Mouse (Mus musculus) regulatory T cell (primary cell): ENCODE results near the gene Col6a1.

ENCODE experiments used
- in situ Hi-C: fragments of 300-600 bp; cut with MboI, MseI; formaldehyde crosslinking; loops from one replicate; pipeline ENCODE4 v1.15.1; 2025; ENCODE audit warnings: high pct_unique_total_duplicates

Col6a1 gene

DNA sequence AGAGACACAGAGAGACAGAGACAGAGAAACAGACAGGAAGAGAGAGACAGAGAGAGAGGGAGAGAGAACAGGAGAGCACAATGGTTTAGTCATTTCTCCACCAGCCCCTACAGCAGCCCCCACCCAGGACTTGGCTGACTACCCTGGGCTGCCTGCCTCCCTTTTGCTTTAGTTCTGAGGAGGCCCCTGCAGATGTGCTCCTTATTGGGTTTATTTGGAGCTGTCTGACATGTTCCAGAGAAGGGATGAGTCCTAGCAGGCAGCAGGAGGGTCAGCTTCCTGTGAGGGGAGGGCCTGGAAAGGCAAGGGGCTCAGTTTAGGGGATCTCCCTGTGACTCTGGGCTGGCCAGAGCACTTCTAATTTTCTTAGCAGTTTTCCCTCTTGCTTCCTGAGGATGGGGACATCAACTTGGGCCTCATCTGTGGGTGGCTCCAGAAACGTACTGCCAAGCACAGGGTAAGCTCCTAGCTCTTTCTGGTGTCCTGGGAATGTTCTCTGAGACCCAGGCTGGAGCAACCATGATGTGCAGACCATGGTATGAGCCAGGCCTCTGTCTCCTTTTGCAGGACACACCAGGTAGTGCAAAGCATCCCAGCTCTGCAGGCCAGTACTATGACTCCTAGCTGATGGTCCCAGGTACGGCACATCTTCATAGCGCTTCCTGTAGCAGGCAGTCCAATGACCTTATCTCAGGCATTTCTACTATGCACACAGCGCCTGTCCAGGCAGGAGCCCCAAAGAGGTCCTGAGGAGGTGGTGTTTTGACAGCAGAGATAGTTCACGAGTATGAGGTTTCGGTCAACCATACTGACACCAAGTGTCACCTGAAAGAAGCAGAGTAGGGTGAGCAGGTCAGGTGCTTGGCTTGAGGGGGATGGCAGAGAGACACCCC is 45.0 kb downstream of the Col6a1 start:
- in situ Hi-C loops = no loop called here

DNA sequence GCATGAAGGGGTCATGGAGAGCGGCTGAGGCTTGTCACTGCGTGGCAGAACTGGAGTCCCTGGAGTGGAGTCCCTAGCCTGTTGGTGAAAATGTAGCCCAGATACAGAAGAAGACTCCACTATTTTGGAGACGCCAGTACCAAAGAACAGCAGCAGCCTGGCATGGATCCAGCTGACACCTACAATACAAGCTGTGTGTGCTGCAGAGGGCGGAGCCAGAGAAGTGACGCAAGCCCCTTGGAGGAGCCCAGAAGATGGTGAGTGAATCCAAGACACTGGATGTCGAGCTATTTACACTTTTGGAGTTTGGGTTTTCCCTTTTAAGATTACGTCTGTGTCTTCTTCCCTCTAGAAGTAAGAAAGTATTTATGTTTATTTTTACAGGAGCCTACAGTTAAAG is 47.8 kb downstream of the Col6a1 start:
- in situ Hi-C loops = no loop called here

DNA sequence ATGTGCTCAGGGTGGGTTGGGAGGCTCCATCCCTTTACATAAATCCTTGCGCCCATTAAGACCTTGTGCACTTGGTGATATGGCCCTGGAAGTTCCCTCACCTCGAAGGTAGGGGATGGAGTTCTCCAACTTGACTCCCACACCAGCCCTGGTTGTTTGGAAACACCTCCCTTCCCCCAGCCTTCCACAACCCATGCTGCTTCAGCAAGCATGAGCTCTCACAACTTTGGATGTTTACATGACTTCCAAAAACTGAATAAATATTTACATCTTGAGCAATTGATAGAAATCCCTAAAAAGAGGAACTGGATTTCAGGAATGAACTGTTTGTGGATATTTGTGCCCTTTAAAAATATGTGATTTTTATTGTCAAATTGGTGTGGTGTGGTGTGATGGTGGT is 50.7 kb downstream of the Col6a1 start:
- in situ Hi-C loops = no loop called here

DNA sequence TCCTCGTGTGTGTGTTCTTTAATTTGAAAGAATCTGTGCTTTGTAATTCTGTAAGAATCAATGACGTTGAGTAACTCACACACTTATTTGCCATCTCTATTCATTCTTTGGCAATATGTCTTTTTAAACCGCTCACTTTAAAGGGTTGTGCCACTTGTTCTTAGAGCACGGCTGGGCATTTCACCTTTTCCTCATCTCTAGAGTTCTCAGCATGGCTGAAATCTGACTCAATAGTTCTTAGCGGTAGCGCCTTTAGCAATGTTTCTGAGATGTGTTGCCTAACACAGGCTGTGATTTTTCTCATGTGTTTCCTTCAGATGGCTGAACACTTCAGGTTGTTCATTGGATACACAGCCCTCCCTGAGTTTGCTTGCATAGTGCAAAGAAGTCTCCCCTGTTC is 51.4 kb downstream of the Col6a1 start:
- in situ Hi-C loops = no loop called here

DNA sequence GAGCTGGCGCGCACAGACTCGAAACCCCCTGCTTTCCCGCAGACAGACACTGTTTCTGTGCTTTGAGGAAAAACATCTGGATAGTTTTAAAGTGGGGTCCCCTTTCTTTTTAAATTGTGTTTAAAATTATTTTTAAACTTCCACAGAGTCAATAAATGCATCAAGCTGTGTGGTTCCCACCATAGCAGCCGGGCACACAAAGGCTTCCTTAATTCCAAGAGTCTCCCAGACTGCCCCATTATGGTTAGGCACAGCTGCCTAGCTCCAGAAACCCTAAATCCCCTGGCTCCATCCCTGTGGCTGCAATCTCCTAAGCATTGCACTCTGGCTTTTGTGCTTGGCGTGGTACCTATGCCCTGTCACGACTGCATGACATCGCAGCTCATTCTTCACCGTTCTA is 54.0 kb downstream of the Col6a1 start:
- in situ Hi-C loops = no loop called here

DNA sequence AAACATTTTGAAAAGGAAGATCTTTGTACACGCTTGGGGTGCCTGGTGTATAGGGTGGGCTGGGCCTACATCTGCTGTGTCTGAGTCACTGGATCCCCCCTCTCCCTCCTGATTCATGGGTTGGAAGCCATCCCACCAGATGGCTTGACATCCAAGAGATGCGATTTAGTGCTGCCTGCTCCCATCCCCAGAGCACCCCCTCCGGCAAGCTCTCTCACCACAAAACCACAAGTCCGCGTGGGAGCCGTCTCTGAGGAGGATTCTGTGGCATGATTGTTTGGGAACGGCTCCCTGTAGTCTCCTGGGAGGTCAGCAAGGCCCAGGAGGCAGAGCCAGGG is 57.1 kb downstream of the Col6a1 start:
- in situ Hi-C loops = no loop called here

DNA sequence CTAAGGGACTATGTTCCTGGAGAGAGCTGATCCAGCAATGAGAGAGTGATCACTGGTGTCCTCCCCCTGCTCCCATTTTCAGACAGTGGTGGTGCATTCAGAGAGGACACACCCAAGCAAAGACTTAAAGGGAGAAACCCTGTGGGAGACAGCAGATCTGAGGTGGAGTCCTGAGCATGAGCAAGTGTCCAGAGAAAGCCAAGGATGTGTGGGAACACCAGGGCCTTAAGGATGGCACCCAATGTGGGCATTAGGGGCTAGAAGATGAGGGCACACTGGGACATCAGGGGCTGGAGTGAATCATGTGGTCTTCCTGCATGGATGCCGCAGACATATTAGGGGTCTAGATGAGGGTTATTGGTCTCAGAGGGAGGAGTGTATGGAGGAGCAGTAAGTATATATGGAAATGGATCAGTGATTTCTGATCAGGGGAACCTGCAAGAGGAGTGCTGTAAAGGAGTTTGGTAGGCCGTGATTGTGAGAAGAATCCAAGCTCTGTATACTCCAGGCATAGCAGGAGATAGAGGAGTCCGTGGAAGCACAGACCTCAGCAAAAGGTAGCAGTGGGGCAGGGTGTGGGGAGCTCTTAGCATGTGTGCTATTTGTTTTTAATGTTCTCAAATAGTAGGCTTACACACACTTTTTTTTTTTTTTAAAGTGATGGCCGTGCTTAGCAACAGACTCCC is 57.6 kb downstream of the Col6a1 start:
- in situ Hi-C loops = no loop called here

DNA sequence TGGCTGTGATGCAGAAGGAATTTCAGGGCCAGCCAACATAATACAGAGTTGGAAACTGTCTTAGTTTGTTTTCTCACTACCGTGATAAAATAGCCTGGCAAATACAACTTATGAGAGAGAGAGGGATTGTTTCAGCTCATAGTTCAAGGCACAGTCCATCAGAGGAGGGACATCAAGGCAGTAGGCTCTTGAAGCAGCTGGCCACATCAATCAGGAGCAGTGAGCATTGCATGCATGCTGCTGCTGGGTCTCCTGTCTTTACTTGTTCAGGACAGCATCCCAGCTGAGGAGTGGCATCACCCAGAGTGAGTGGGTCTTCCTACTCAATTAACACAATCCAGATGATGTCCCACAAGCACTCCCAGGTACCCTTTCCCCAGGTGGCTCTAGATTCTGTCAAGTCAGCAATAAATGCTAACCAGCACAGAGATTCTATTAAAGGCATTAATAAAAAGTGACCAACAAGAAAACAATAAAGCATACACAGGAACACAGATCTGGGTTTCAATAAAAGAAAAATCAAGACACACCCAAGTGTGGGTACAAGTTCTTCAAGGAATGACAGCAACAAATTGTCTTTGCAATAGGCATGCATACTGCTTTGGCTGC is 58.7 kb downstream of the Col6a1 start:
- in situ Hi-C loops = no loop called here

DNA sequence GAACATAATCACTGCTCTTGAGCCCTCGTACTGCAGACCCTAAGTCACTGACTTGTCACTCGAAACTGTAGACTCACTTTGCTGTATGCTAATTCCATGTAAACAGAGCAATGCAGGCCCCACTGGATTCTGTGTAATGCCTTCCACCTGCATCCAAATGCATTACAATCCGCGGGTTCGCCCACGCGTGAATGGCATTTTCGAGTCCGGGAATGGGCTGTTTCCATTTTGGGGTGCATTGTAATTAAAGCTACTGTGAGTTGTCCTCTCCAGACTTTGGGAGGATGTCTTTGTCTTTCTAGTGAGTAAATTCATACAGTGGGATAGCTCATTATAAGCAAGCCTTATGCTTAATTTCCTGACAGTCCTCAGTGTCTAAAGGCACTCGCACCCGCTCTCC is 60.4 kb downstream of the Col6a1 start:
- in situ Hi-C loops = no loop called here

DNA sequence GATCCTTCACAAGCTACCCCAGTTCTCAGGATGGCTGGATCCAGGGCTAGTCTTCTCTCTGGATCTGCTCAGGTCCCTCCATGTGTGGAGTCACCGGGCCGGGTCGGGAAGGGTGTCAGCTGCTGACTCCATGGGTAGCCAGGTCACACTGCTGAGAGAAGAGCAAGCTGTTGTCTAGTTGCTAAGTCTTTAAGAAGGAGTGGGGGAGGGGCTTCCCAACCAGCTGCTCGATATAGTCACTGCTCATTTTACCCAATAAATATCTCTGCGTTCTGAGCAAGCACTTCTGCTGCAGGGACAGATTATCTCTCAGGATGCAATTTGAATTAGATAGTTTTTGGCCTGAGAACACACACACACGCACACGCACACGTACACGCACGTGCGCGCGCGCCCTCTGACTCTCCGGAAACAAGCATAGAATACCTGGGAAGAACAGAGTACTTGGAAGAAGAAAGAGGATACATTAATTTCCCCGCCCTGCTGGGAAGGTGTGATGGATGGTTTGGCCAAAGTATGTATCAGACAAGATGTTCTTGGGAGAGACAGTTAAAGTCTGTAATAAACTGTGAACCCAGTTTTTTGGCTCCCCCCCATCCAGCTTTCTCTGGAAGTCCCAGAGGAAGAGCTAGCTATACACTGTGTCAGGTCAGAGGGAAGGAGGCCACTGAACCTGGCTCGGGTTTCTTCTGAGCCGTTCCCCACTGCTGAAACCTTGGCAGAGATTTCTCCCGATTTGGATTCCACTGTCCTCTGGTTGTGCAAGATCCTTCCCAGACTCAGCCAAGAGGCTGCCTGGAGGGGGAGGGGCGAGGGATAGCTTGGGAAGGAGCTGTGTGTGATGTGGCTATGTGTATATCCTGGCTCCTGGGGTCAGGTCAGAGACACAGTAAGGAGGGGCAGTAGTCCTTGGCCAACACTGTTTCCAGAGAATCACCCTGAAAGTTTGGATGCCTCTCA is 61.5 kb downstream of the Col6a1 start:
- in situ Hi-C loops = no loop called here
